Comparison of ENCODE assay signal across 8 mouse cellular contexts in the genomic region with DNA sequence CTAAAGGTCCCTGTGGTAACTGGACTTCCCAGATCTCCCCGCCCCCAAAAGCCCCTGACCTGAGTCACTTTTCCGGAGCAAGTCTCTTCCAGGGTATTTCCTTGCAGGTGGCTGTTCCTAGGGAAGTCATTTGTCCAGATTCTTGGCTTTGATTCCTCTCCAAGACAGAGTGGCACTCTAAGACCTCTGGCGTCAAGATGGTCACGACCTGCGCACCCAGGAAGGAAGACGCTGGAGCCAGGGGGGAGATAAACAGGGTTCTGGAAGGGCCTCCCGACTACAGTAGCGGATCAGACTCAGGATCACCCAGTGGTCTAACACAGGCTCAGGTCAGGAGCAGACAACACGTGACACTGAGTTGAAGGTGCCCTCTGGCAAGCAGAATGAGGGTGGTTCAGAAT. TPM values are rescaled to one million over a fixed set of nuclear protein-coding genes. Genes with fewer than 3 reads are reported as not detected.
DNase-seq lines count a peak whose midpoint lies in the region; ATAC-seq and TF ChIP-seq lines count a peak whose summit lies in the region.

A gene (minus strand): TSS at position 335 of the 401 bp plus-strand sequence.

- peak within 1 kb of the TSS; percentile 86 for H3K4me2 ChIP-seq in liver, embryonic 13.5 days
- peak within 1 kb of the TSS; percentile 63 for H3K4me2 ChIP-seq in neural tube, embryonic 15.5 days

- peak within 1 kb of the TSS; percentile 71 to 79 for H3K4me3 ChIP-seq in ES-E14 (ENCODE audit: insufficient read depth in 1 of 2, low read depth in 1 of 2, low read length in 2 of 2, poor library complexity in 1 of 2, severe bottlenecking in 1 of 2)
- peak within 1 kb of the TSS; percentile 65 for H3K4me3 ChIP-seq in liver, embryonic 13.5 days (replicated peaks)
- H3K4me3 ChIP-seq in neural tube, embryonic 15.5 days (replicated peaks), result peak within 1 kb of the TSS; percentile 57

- H3K9me3 ChIP-seq in ES-E14 (ENCODE audit: control insufficient read depth, insufficient read depth, low read depth, low read length), result no peaks in the 10 kb centered on the region
- H3K9me3 ChIP-seq in liver, embryonic 13.5 days (replicated peaks), result no peaks in the 10 kb centered on the region
- H3K9me3 ChIP-seq in neural tube, embryonic 15.5 days (replicated peaks), result no peaks in the 10 kb centered on the region

- no peak for ATAC-seq in liver, embryonic 13.5 days (ENCODE audit: low read depth)
- no peak for ATAC-seq in neural tube, embryonic 15.5 days (ENCODE audit: low FRiP score)
- no peak for ATAC-seq in megakaryocyte progenitor cell, adult 5-6 weeks (replicated peaks; ENCODE audit: poor library complexity)

- peaks cover 11 to 40% of the 10 kb centered on the region in 2 experiments; a peak in 3 of 4 replicates for H3K4me1 ChIP-seq in ES-E14 (ENCODE audit: control insufficient read depth in 2 of 2, insufficient read depth in 2 of 2, low read length in 2 of 2, poor library complexity in 1 of 2)
- H3K4me1 ChIP-seq in liver, embryonic 13.5 days (replicated peaks), result peaks cover 31% of the 10 kb centered on the region
- peaks cover 30% of the 10 kb centered on the region for H3K4me1 ChIP-seq in neural tube, embryonic 15.5 days

- peak within 1 kb of the TSS; percentile 74 for H3K9ac ChIP-seq in ES-E14 (ENCODE audit: insufficient read depth, low read depth, low read length, poor library complexity, severe bottlenecking)
- peak within 1 kb of the TSS; percentile 73 for H3K9ac ChIP-seq in liver, embryonic 13.5 days
- peak within 1 kb of the TSS; percentile 45 for H3K9ac ChIP-seq in neural tube, embryonic 15.5 days (replicated peaks)

- peak within 1 kb of the TSS; percentile 82 for H3K27ac ChIP-seq in ES-E14 (ENCODE audit: insufficient read depth, low read depth, low read length, poor library complexity, severe bottlenecking)
- H3K27ac ChIP-seq in liver, embryonic 13.5 days, result peak within 1 kb of the TSS; percentile 82
- peak within 1 kb of the TSS; percentile 86 for H3K27ac ChIP-seq in neural tube, embryonic 15.5 days (replicated peaks)

- H3K27me3 ChIP-seq in liver, embryonic 13.5 days, result no peaks in the 10 kb centered on the region
- H3K27me3 ChIP-seq in neural tube, embryonic 15.5 days (replicated peaks), result no peaks in the 10 kb centered on the region

- peaks cover 10% of the 10 kb centered on the region; the same call in 1 of the 2 replicates for H3K36me3 ChIP-seq in ES-E14 (ENCODE audit: control insufficient read depth, insufficient read depth, low read length, poor library complexity, severe bottlenecking)
- H3K36me3 ChIP-seq in liver, embryonic 13.5 days, result no peaks in the 10 kb centered on the region
- H3K36me3 ChIP-seq in neural tube, embryonic 15.5 days, result no peaks in the 10 kb centered on the region

- no peak for DNase-seq in ES-E14 (ENCODE audit: low read depth, low spot score)
- peak; percentile 60 for DNase-seq in adrenal gland, postnatal 14 days
- peak; percentile 68 for DNase-seq in heart, adult 8-10 months (ENCODE audit: low spot score)
- DNase-seq in kidney, adult 8-10 months, result peak; percentile 53 to 64
- DNase-seq in liver, embryonic 13.5 days, result no peak
- no peak for DNase-seq in embryo, embryonic 10 days (ENCODE audit: low spot score)

- WGBS in liver, embryonic 13.5 days (ENCODE audit: insufficient replicate concordance), result 18% methylated on average over 9 of the region's 9 CpGs
- 40% methylated on average over 9 of the region's 9 CpGs for WGBS in neural tube, embryonic 15.5 days

- in situ Hi-C loops in ES-E14 (cut with MboI; ENCODE audit: low sequenced_read_pairs in 2 of 2, unreplicated experiment in 2 of 2), result no loop called here

TF ChIP-seq in ES-E14, 5 proteins besides CTCF, POLR2A, EP300 and RAD21:
- TF ChIP-seq MAFK (IDR thresholded peaks at IDR 0.05; ENCODE audit: insufficient read depth, low read depth, low read length) (no peak), ZC3H11A (IDR thresholded peaks at IDR 0.05; ENCODE audit: borderline replicate concordance, low read depth, low read length) (no peak), ZNF384 (IDR thresholded peaks at IDR 0.05; ENCODE audit: low read depth, low read length) (no peak), HCFC1 (IDR thresholded peaks at IDR 0.05; ENCODE audit: borderline replicate concordance, insufficient read depth, low read length) (no peak), CHD2 (IDR thresholded peaks at IDR 0.05; ENCODE audit: low read depth, low read length) (no peak)
TF ChIP-seq in ES-E14: peak in this region for 0.

RNA-seq across cellular contexts. Expression of the gene that starts here (rescaled TPM):
- total RNA-seq in ES-E14 (2012; rRNA removed), result 11.7 and 15.2 TPM in 2 replicates
- 23.3 and 26.9 TPM in 2 replicates for total RNA-seq in adrenal gland, postnatal 14 days (2021)
- 10 to 100 TPM; 10.9 to 12.7 (median 11.8) TPM for total RNA-seq in heart, adult 8-10 months (2022)
- 4.8 and 4.9 TPM in 2 replicates for polyA plus RNA-seq in liver, embryonic 13.5 days (2015; fragmentation: Nextera tagmentation; extraction: Ambion mirVana)
- 27.4 and 29.2 TPM in 2 replicates for polyA plus RNA-seq in neural tube, embryonic 15.5 days (2015; fragmentation: Nextera tagmentation; extraction: Ambion mirVana)
- 7.1 and 7.3 TPM in 2 replicates for total RNA-seq in megakaryocyte progenitor cell, adult 5-6 weeks (2015)
- total RNA-seq in megakaryocyte progenitor cell, adult 5-6 weeks (2017), result 8.8 and 13.9 TPM in 2 replicates

Comparison
In these comparisons a context has a peak if more than half of its experiments do, and no peak if none do; other contexts are left out.
1. DNase-seq: peak in adrenal gland, postnatal 14 days (single experiment), heart, adult 8-10 months (single experiment) and kidney, adult 8-10 months (2 of 2); none in ES-E14 (single experiment), liver, embryonic 13.5 days (single experiment) and embryo, embryonic 10 days (single experiment).
2. Peak in every context shown above with its lines, with median percentiles within 50 percentile points of each other: H3K27ac ChIP-seq, H3K4me3 ChIP-seq and H3K9ac ChIP-seq.